Mouse (Mus musculus): ENCODE results near the gene Myo10. TPM values are rescaled to one million over a fixed set of nuclear protein-coding genes. Genes with fewer than 3 reads are reported as not detected.

Gene Myo10
- polyA plus RNA-seq, 1 experiment, result 8.2 TPM

GRCm38 (mm10) chr15:25731053-25731452 lies 108.7 kb downstream of the Myo10 start:
- Histone ChIP-seq H3K4me1 (peaks cover 9% of the 10 kb centered on the region), H3K9me3 (no peaks in the 10 kb centered on the region), H3K36me3 (replicated peaks; ENCODE audit: low read length) (peaks cover 86% of the 10 kb centered on the region), H3K4me3 (replicated peaks) (no peak overlapping the region), H3K27me3 (replicated peaks) (no peaks in the 10 kb centered on the region)
- no peak for TF ChIP-seq GATA1 (IDR thresholded peaks at IDR 0.05; ENCODE audit: borderline replicate concordance, low read length)

- no peaks in the 10 kb centered on the region for H3K27me3 ChIP-seq (replicated peaks)
- no peaks in the 10 kb centered on the region for H3K4me1 ChIP-seq
- TF ChIP-seq FLI1 (IDR thresholded peaks at IDR 0.05; ENCODE audit: low read length), result no peak
- TF ChIP-seq GATA1 (IDR thresholded peaks at IDR 0.05; ENCODE audit: borderline replicate concordance, low read length), result no peak
- no peaks in the 10 kb centered on the region for H3K9me3 ChIP-seq
- peaks cover 87% of the 10 kb centered on the region for H3K36me3 ChIP-seq (replicated peaks; ENCODE audit: low read length)
- no peak overlapping the region for H3K4me3 ChIP-seq (replicated peaks)
These were observed 110.6 kb downstream of the Myo10 start for GRCm38 (mm10) chr15:25732758-25733428.

- Histone ChIP-seq H3K36me3 (replicated peaks; ENCODE audit: low read length) (peaks cover 87% of the 10 kb centered on the region), H3K27me3 (replicated peaks) (no peaks in the 10 kb centered on the region), H3K4me1 (no peaks in the 10 kb centered on the region), H3K4me3 (replicated peaks) (no peak overlapping the region), H3K9me3 (no peaks in the 10 kb centered on the region)
- TF ChIP-seq GATA1 (IDR thresholded peaks at IDR 0.05; ENCODE audit: borderline replicate concordance, low read length), result no peak
- TF ChIP-seq FLI1 (IDR thresholded peaks at IDR 0.05; ENCODE audit: low read length), result no peak
These were observed 111.6 kb downstream of the Myo10 start for GRCm38 (mm10) chr15:25733739-25734430.

- Histone ChIP-seq H3K4me1 (no peaks in the 10 kb centered on the region), H3K36me3 (replicated peaks; ENCODE audit: low read length) (peaks cover 90% of the 10 kb centered on the region), H3K27me3 (replicated peaks) (no peaks in the 10 kb centered on the region), H3K9me3 (no peaks in the 10 kb centered on the region), H3K4me3 (replicated peaks) (no peak overlapping the region)
- TF ChIP-seq FLI1 (IDR thresholded peaks at IDR 0.05; ENCODE audit: low read length), result no peak
- TF ChIP-seq GATA1 (IDR thresholded peaks at IDR 0.05; ENCODE audit: borderline replicate concordance, low read length), result no peak
These were observed 114.2 kb downstream of the Myo10 start for GRCm38 (mm10) chr15:25736531-25736930.

GRCm38 (mm10) chr15:25740271-25740670 lies 117.9 kb downstream of the Myo10 start:
- Histone ChIP-seq H3K4me3 (replicated peaks) (no peak overlapping the region), H3K4me1 (no peaks in the 10 kb centered on the region), H3K9me3 (no peaks in the 10 kb centered on the region), H3K36me3 (replicated peaks; ENCODE audit: low read length) (peaks cover 93% of the 10 kb centered on the region), H3K27me3 (replicated peaks) (no peaks in the 10 kb centered on the region)
- no peak for TF ChIP-seq GATA1 (IDR thresholded peaks at IDR 0.05; ENCODE audit: borderline replicate concordance, low read length)
- TF ChIP-seq FLI1 (IDR thresholded peaks at IDR 0.05; ENCODE audit: low read length), result no peak

- Histone ChIP-seq H3K27me3 (replicated peaks) (no peaks in the 10 kb centered on the region), H3K4me1 (no peaks in the 10 kb centered on the region), H3K9me3 (no peaks in the 10 kb centered on the region), H3K36me3 (replicated peaks; ENCODE audit: low read length) (peaks cover 95% of the 10 kb centered on the region), H3K4me3 (replicated peaks) (no peak overlapping the region)
- TF ChIP-seq GATA1 (IDR thresholded peaks at IDR 0.05; ENCODE audit: borderline replicate concordance, low read length), result no peak
- TF ChIP-seq FLI1 (IDR thresholded peaks at IDR 0.05; ENCODE audit: low read length), result no peak
These were observed 119.9 kb downstream of the Myo10 start for GRCm38 (mm10) chr15:25742196-25742595.

- TF ChIP-seq FLI1 (IDR thresholded peaks at IDR 0.05; ENCODE audit: low read length), result no peak
- TF ChIP-seq GATA1 (IDR thresholded peaks at IDR 0.05; ENCODE audit: borderline replicate concordance, low read length), result no peak
- Histone ChIP-seq H3K4me3 (replicated peaks) (no peak overlapping the region), H3K36me3 (replicated peaks; ENCODE audit: low read length) (peaks cover 81% of the 10 kb centered on the region), H3K9me3 (no peaks in the 10 kb centered on the region), H3K27me3 (replicated peaks) (no peaks in the 10 kb centered on the region), H3K4me1 (peaks cover 9% of the 10 kb centered on the region)
These were observed 129.2 kb downstream of the Myo10 start for GRCm38 (mm10) chr15:25751510-25751909.

- peaks cover 9% of the 10 kb centered on the region for H3K4me1 ChIP-seq
- TF ChIP-seq FLI1 (IDR thresholded peaks at IDR 0.05; ENCODE audit: low read length) (no peak), GATA1 (IDR thresholded peaks at IDR 0.05; ENCODE audit: borderline replicate concordance, low read length) (no peak)
- no peaks in the 10 kb centered on the region for H3K9me3 ChIP-seq
- H3K36me3 ChIP-seq (replicated peaks; ENCODE audit: low read length), result peaks cover 75% of the 10 kb centered on the region
- no peaks in the 10 kb centered on the region for H3K27me3 ChIP-seq (replicated peaks)
- H3K4me3 ChIP-seq (replicated peaks), result no peak overlapping the region
These were observed 130.3 kb downstream of the Myo10 start for GRCm38 (mm10) chr15:25752597-25752996.

- Histone ChIP-seq H3K27me3 (replicated peaks) (no peaks in the 10 kb centered on the region), H3K9me3 (no peaks in the 10 kb centered on the region), H3K4me3 (replicated peaks) (no peak overlapping the region), H3K36me3 (replicated peaks; ENCODE audit: low read length) (peaks cover 73% of the 10 kb centered on the region), H3K4me1 (peaks cover 9% of the 10 kb centered on the region)
- TF ChIP-seq GATA1 (IDR thresholded peaks at IDR 0.05; ENCODE audit: borderline replicate concordance, low read length), result no peak
- TF ChIP-seq FLI1 (IDR thresholded peaks at IDR 0.05; ENCODE audit: low read length), result no peak
These were observed 130.7 kb downstream of the Myo10 start for GRCm38 (mm10) chr15:25753003-25753402.

GRCm38 (mm10) chr15:25753878-25754277 lies 131.6 kb downstream of the Myo10 start:
- H3K36me3 ChIP-seq (replicated peaks; ENCODE audit: low read length), result peaks cover 74% of the 10 kb centered on the region
- no peaks in the 10 kb centered on the region for H3K27me3 ChIP-seq (replicated peaks)
- no peak overlapping the region for H3K4me3 ChIP-seq (replicated peaks)
- no peaks in the 10 kb centered on the region for H3K9me3 ChIP-seq
- H3K4me1 ChIP-seq, result peaks cover 9% of the 10 kb centered on the region
- TF ChIP-seq GATA1 (IDR thresholded peaks at IDR 0.05; ENCODE audit: borderline replicate concordance, low read length), result no peak
- no peak for TF ChIP-seq FLI1 (IDR thresholded peaks at IDR 0.05; ENCODE audit: low read length)
